Mouse (Mus musculus): Measurements from ENCODE around the gene Etfdh. TPM values are rescaled to one million over a fixed set of nuclear protein-coding genes. Genes with fewer than 3 reads are reported as not detected.
A peak's percentile ranks its signal among the peaks of the same experiment; 100 is the strongest.
"Not testable (repeated sequence)": the region's sequence is repeated elsewhere in the genome, so short reads cannot be mapped to it uniquely, and the experiment has no call there.

Gene Etfdh
- polyA plus RNA-seq, 1 experiment from 2014 or later: 58.3 TPM

DNA sequence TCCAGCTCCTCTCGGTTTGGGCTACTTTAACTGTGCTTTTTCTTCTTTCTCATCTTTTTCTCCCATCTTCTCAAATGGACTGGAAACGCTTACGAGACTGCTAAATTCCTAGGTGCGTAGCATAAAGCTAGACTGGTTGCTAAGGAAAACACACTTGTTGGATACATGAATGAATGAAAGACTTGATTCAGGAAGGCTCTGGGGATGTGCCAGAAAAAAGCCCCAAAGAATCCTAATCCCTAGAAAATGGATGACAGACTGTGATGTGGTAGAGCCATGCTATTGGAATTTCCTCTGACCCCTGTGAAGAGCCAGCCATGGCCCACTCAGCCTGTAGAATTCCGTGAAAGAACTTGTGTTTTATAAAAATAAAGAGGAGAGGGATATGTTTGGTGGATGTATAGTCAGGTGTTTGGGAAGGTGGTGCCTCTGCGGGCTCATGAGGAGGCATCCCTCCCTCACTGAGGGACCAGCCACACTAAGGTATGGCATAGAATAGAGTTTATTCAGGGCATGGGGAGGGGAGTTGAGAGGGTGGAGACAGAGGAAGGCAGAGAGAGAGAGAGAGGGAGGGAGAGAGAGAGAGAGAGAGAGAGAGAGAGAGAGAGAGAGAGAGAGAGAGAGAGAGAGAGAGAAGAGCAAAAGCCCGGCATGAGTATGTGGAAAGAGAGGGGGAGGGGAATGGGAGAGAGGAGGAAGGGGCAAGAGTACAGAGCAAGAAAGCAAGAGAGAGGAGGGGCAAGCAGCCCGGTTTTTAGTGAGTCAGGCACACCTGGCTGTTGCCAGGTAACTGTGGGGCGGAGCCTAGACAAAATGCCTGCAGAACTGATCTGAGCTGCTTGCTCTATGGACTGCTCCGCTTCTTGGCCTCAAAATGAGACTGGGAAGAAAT is 53.5 kb downstream of the Etfdh start:
- Histone ChIP-seq H3K9me3 (no peaks in the 10 kb centered on the region), H3K27ac (no peak overlapping the region), H3K36me3 (no peaks in the 10 kb centered on the region), H3K4me2 (0 out of 2 replicates have a peak overlapping the region, but pooled peaks have one; percentile 8), H3K9ac (no peak overlapping the region), H3K4me1 (peaks cover 8% of the 10 kb centered on the region; the same call in 1 of the 2 replicates), H3K4me3 (no peak overlapping the region), H3K27me3 (no peaks in the 10 kb centered on the region)
- ATAC-seq (ENCODE audit: insufficient number of reproducible peaks, low FRiP score, low TSS enrichment, low read depth): peak; percentile 61; the same call in 1 of the 2 replicates
- 36% methylated on average over 10 of the region's 10 CpGs for WGBS

GRCm38 (mm10) chr3:79574336-79574735 is 55.0 kb downstream of the Etfdh start:
- Histone ChIP-seq H3K9me3 (no peaks in the 10 kb centered on the region), H3K4me2 (no peak overlapping the region), H3K4me1 (peaks cover 8% of the 10 kb centered on the region; the same call in 1 of the 2 replicates), H3K9ac (no peak overlapping the region), H3K36me3 (no peaks in the 10 kb centered on the region), H3K4me3 (no peak overlapping the region), H3K27me3 (no peaks in the 10 kb centered on the region), H3K27ac (no peak overlapping the region)
- ATAC-seq (ENCODE audit: insufficient number of reproducible peaks, low FRiP score, low TSS enrichment, low read depth): no peak
- 92% methylated on average over 3 of the region's 3 CpGs for WGBS

DNA sequence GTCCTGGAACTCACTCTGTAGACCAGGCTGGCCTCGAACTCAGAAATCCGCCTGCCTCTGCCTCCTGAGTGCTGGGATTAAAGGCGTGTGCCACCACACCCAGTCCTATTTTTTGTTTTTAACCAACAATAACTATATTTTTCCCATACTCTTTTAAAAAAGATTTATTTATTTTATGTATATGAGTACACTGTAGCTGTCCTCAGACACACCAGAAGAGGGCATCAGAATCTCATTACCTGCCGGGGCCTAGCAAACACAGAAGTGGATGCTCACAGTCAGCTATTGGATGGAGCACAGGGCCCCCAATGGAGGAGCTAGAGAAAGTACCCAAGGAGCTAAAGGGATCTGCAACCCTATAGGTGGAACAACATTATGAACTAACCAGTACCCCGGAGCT is 55.9 kb downstream of the Etfdh start:
- not testable (repeated sequence) for ATAC-seq (ENCODE audit: insufficient number of reproducible peaks, low FRiP score, low TSS enrichment, low read depth); H3K9me3 ChIP-seq

DNA sequence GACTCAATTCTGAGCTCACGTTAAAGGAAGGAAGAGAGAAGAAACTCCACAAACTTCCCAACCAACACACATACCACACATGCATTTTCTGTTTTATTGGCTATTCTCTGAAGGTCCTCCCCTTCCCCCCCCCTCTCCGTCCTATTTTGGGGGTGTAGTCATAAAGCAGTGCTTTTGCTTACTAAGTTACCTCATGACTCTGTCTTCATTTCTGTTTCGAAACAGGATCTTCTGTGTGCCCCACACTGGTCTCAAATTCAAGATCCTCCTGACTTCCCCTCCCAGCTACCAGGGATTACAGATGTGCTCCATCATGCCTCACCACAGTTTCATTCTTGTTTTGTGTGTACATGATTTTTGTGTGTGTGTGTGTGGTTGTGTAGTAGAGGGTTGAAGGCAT is 56.9 kb downstream of the Etfdh start:
- ATAC-seq (ENCODE audit: insufficient number of reproducible peaks, low FRiP score, low TSS enrichment, low read depth): no peak
- Histone ChIP-seq H3K27ac (no peak overlapping the region), H3K9me3 (no peaks in the 10 kb centered on the region), H3K4me2 (no peak overlapping the region), H3K4me3 (no peak overlapping the region), H3K9ac (no peak overlapping the region), H3K4me1 (peaks cover 8% of the 10 kb centered on the region; the same call in 1 of the 2 replicates), H3K27me3 (no peaks in the 10 kb centered on the region), H3K36me3 (no peaks in the 10 kb centered on the region)
- 49% methylated on average over 2 of the region's 3 CpGs for WGBS

More for the DNA sequence above, 55.9 kb downstream of the Etfdh start:
- H3K4me3 ChIP-seq, H3K4me2 ChIP-seq, H3K4me1 ChIP-seq, H3K27me3 ChIP-seq, H3K9ac ChIP-seq, H3K36me3 ChIP-seq, H3K27ac ChIP-seq: not testable (repeated sequence)
- 92% methylated on average over 5 of the region's 5 CpGs for WGBS

DNA sequence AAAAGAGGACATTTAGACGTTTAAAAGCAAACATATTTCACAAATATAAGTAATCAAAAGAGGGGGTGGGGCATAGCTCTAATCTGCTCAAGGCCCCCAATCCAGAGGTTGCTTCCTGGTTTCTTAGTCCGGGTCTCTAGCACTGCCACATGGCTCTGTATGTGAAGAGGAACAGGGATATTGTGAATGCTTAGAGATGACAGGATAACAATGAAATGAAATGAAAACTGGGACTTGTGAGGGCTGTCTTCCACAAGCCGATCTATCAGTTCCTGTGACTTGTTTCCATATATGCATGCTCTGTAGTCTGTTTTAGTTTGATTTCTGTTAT is 60.0 kb downstream of the Etfdh start:
- Histone ChIP-seq H3K4me3 (no peak overlapping the region), H3K27ac (no peak overlapping the region), H3K9ac (no peak overlapping the region), H3K27me3 (no peaks in the 10 kb centered on the region), H3K36me3 (no peaks in the 10 kb centered on the region), H3K4me2 (no peak overlapping the region), H3K4me1 (peaks cover 8% of the 10 kb centered on the region), H3K9me3 (no peaks in the 10 kb centered on the region)
- WGBS: 83% methylated on average over 3 of the region's 3 CpGs
- ATAC-seq (ENCODE audit: insufficient number of reproducible peaks, low FRiP score, low TSS enrichment, low read depth): no peak

- Histone ChIP-seq H3K4me1 (peaks cover 8% of the 10 kb centered on the region), H3K4me3 (peak overlapping the region; percentile 80), H3K4me2 (peak overlapping the region; percentile 90), H3K9ac (no peak overlapping the region), H3K36me3 (no peaks in the 10 kb centered on the region), H3K9me3 (no peaks in the 10 kb centered on the region), H3K27me3 (no peaks in the 10 kb centered on the region), H3K27ac (peak overlapping the region; percentile 85)
- WGBS: 63% methylated on average over 13 of the region's 16 CpGs
- no peak for ATAC-seq (ENCODE audit: insufficient number of reproducible peaks, low FRiP score, low TSS enrichment, low read depth)
These were observed 60.5 kb downstream of the Etfdh start for GRCm38 (mm10) chr3:79568629-79569350.

DNA sequence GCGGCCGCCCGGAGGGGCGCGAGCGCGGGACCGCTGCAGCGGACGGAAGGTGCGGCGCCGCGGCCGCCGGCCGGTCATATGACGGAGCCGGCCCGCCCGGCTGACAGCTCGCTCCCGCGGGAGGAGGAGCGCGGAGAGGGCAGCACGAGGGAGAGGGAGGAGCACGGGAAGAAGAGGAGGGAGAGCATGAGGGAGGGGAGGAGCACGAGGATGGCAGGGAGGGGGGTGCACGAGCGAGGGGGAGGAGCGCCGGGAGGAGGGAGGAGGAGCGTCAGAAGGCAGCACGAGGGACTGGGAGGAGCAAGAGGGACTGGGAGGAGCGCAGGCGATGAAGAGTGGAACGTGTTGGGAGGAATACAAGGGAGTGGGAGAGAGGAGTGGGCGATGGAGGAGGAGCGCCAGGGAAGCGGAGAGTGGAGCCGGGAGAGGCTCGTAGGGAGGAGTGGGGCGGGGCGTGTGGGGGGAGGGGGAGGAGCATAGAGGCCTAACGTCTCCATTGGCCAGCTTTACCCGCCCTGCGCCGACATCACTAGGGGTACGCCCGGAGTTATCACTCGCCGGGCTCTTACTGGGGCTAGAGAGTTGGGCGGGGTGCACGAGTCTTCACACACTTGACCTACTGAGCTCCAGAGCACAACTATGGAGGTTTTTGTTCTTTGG is 61.5 kb downstream of the Etfdh start, which contains the start of gene Fnip2:
TSS of gene Fnip2 (minus strand) at position 94 of the 660 bp plus-strand sequence.
- H3K9ac ChIP-seq: peak within 1 kb of the TSS; percentile 71
- ATAC-seq (ENCODE audit: insufficient number of reproducible peaks, low FRiP score, low TSS enrichment, low read depth): peak; percentile 97
- peaks cover 8% of the 10 kb centered on the region for H3K4me1 ChIP-seq
- no peaks in the 10 kb centered on the region for H3K27me3 ChIP-seq
- peak within 1 kb of the TSS; percentile 85 for H3K27ac ChIP-seq
- peak within 1 kb of the TSS; percentile 80 for H3K4me3 ChIP-seq
- peak within 1 kb of the TSS; percentile 90 for H3K4me2 ChIP-seq
- no peaks in the 10 kb centered on the region for H3K36me3 ChIP-seq
- under 1% methylated on average over 53 of the region's 55 CpGs for WGBS
- no peaks in the 10 kb centered on the region for H3K9me3 ChIP-seq

DNA sequence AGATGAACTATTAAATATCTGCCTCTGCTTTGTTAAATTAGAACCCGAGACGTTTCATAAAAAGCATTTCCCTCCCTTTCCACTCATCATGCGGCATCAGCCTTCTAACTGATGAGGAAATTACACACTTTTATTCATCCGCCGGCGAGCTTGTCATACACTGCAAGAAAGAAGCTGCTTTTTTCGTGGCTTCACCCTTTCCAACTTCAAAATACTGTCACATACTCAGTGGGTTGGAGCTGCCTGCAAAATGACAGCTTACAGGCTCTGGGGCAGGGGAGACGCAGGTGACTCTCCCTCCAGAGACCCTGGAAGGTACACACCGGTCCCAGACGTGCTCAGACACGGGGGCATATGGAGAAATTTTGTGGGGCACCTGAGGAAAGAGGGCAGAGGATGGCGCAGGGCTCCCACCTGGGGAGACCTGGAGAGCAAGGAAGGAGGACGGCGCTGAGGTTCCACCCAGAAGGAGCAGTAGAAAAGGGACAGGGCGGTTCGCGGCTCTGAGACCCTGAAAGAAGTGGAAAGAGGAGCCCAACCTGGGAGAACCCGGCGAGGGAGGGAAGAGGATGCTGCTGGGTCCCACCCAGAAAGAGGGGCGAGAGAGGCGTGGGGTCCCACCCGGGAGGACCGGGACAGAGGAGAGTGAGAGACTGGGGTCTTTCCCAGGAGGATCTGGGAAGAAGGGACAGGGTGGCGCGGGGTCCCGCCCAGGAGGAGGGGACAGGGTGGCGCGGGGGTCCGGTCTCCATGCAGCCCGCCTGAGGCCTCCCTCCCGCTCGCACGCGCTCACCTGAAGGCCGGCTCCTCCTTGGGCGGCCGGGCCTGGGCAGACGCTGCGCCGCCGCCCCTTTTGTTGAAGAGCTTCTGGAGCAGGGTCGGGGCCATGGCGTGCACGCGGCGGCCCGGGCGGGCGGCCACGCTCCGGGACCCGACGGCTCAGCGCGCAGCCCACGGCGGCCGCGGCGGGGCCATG is 62.3 kb downstream of the Etfdh start:
- H3K36me3 ChIP-seq: no peaks in the 10 kb centered on the region
- peak overlapping the region; percentile 80 for H3K4me3 ChIP-seq
- H3K27me3 ChIP-seq: no peaks in the 10 kb centered on the region
- peak overlapping the region; percentile 85 for H3K27ac ChIP-seq
- peak overlapping the region; percentile 90 for H3K4me2 ChIP-seq
- peak; percentile 20; the same call in 1 of the 2 replicates for ATAC-seq (ENCODE audit: insufficient number of reproducible peaks, low FRiP score, low TSS enrichment, low read depth)
- WGBS: 3% methylated on average over 57 of the region's 60 CpGs
- no peaks in the 10 kb centered on the region for H3K9me3 ChIP-seq
- peaks cover 8% of the 10 kb centered on the region for H3K4me1 ChIP-seq
- peak overlapping the region; percentile 71 for H3K9ac ChIP-seq

DNA sequence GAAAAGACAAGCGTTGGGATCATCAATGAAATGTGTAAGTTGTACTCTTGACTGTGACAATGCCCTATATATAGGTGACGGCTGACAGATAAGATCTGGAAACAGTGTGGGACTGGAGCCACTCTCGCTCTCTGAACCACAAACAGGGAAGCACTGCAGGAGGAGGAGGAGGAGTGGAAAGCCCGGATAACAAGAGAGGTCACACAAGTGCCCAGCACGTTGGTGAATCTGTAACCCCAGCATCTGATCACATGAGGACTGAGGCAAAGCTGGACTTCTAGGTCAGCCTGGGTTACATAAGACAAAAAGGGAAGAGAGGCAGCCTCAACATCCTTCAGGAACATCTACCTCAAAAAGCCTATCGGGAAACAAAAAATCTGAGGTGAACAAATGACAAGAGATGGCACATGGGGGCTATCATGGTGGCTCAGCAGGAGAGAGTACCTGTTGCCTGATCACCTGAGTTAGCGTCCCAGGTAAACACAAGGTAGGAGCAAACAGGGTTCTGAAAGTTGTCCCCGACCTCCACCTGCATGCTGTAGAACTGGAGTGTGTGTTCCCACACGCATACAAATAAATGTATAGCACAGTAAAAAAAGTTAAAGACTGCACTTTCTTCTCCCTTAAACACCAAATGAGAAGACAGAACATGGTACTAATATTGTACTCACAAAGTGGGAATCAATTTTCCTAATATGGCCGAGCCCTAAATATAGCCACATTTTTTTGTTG is 64.3 kb downstream of the Etfdh start:
- no peak for ATAC-seq (ENCODE audit: insufficient number of reproducible peaks, low FRiP score, low TSS enrichment, low read depth)
- H3K4me2 ChIP-seq: no peak overlapping the region
- no peaks in the 10 kb centered on the region for H3K9me3 ChIP-seq
- H3K4me3 ChIP-seq: no peak overlapping the region
- no peak overlapping the region for H3K27ac ChIP-seq
- no peaks in the 10 kb centered on the region for H3K27me3 ChIP-seq
- H3K4me1 ChIP-seq: peaks cover 8% of the 10 kb centered on the region
- H3K36me3 ChIP-seq: no peaks in the 10 kb centered on the region
- H3K9ac ChIP-seq: no peak overlapping the region
- WGBS: 83% methylated on average over 10 of the region's 10 CpGs

DNA sequence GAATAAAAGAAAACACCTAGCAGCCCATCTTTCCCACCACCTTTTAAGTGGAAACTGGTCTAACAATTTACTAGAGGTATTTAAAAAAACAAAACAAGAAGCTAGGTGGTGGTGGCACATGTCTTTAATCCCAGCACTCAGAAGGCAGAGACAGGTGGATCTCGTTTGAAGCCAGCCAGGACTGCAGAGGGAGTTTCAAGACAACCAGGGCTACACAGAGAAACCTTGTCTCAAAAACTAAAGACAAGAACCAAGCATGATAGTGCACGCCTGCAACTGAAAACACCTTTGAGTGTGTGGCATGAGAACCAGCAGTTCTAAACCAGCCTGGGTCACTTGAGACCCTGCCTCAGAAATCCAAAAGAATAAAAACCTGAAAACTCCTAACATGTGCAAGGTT is 65.8 kb downstream of the Etfdh start:
- no peak overlapping the region for H3K4me2 ChIP-seq
- H3K36me3 ChIP-seq: no peaks in the 10 kb centered on the region
- no peak overlapping the region for H3K27ac ChIP-seq
- no peak overlapping the region for H3K4me3 ChIP-seq
- 63% methylated on average over 2 of the region's 2 CpGs for WGBS
- no peak overlapping the region for H3K9ac ChIP-seq
- H3K4me1 ChIP-seq: peaks cover 8% of the 10 kb centered on the region
- ATAC-seq (ENCODE audit: insufficient number of reproducible peaks, low FRiP score, low TSS enrichment, low read depth): no peak
- H3K9me3 ChIP-seq: no peaks in the 10 kb centered on the region
- H3K27me3 ChIP-seq: no peaks in the 10 kb centered on the region

All from limb, embryonic 15.5 days (tissue).